Mouse (Mus musculus) cerebellum, adult 18-20 months (tissue): ENCODE data around the gene Fxyd5.

Experiments
- DNase-seq, 2 experiments: peaks; one replicate each; pipeline ENCODE4 v3.0.0; 2021

Gene Fxyd5

DNA sequence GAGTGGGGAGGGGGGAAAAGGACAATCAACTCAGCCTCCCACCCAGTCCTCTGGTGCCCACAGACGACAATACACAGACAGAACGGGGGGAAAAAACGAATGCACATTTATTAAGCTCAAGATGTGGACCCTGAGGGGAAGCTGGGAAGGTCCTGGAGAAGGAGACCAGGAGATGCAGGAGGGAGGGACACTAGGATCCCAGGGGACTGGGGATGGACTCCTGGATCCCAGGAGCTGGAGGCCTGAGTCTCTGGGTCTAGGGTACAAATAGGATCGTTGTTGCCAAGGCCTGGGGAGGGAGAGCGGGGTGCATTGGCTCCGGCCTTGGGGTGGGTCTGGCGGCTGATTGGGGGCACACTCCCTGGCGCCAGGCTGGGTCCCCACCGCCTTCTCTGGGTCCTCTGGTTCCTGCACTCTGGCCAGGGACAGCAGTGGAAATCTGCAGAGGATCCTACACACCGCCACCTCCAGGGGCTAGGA lies at the start of gene Fxyd5:
TSS of gene Fxyd5 (minus strand) at position 51 of the 480 bp plus-strand sequence.
- DNase-seq, result no peak

DNA sequence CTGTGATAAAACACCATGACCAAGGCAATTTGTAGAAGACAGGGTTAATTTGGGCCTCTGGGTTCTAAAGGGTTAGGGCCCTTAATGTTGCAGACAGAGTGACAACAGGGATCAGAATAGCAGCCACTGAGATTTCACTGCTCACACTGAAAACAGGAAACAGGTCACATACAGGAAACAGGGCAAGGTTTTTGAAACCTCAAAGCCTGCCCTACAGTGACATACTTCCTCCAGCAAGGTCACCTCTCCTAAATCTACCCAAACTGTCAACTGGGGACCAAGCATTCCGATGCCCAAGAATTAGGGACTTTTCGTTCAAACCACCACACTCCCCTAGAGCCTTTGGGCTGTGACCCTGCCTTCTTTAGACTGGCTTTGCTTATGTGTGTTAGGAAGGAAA lies 47.4 kb upstream of the Fxyd5 start:
- DNase-seq, result no peak

DNA sequence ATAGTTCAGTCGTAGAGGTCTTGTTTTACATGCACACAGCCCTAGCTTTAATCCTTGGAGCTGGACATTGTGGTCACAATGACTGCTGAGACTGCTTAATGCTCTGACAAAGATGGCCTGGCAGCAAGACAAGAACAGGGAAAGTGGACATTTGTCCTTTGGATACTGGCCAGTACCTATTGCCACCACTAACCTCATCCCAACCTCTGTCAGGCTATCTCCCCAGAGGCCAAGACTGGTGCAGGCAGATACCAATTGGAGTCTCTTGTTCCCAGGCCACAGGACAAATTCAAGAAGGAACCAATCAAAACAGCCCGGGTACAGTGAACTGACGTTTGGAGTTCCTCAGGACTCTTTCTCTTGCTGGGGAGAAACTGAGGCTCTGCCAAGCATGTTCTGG lies 45.9 kb upstream of the Fxyd5 start:
- no peak for DNase-seq

DNA sequence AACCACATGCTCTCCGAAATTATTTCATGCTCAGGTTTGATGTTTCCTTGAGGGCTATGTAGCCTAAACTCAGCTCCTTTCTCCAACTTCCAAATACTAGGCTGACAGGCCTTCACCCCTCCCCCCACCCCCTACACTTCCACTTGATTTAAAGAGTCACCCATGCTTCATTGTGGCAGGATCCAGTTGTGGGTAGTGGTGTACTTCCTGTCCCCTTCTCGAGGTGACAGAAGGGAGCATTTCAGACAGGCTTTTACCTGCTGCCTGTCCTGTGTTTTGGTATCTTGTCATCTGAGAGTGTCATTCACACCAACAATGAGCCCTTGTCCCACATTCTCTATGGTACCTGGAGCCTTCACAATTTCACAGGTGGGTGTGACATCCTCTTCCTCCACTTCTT lies 45.0 kb upstream of the Fxyd5 start:
- no peak for DNase-seq

DNA sequence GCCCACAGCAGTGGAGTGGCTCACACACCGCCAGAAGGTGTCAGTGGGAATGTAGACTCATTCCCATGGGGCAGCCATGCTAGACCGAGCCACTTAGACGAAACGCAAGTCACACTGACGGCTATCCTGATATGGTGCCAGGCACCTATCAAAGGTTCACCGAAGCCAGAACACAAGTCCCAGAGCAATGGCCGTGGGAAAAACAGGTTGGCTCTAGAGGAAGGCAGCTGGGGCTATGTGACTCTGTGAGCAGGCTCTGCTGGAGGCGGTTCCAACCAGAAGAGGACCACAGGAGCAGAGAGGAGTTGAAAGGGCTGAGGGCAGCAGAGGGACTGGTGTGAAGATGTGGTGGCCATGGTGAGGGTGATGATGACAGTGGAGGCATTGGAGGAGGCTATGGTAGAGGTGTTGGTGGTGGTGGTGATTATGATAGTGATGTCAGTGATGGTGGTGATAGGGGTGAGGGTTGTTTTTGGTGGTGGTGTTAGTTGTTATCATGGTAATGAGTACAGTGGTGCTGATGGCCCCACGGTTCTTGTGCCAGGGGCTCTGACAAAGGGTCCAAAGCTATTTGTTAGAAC lies 44.0 kb upstream of the Fxyd5 start:
- DNase-seq, result no peak

DNA sequence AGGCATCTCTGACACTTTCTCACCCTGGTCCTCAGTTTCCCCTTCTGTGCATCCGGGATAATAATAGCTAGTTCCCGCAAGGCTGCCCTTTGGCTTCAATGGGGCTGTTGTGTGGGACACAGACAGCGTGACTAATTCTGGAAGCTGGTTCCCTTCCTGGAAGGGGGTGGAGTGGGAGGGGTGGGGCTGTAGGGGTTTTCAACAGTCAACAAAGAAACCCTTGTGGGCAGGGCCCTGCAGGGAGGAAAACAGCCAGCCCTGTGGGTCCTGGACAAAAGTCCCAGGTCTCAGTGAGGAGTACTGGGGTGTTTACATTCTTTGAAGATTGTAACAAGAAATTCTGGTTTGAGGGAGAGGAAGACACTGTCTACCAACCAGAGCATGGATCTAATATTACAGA lies 42.9 kb upstream of the Fxyd5 start:
- DNase-seq, result peak in 1 of 2 experiments; percentile 34

DNA sequence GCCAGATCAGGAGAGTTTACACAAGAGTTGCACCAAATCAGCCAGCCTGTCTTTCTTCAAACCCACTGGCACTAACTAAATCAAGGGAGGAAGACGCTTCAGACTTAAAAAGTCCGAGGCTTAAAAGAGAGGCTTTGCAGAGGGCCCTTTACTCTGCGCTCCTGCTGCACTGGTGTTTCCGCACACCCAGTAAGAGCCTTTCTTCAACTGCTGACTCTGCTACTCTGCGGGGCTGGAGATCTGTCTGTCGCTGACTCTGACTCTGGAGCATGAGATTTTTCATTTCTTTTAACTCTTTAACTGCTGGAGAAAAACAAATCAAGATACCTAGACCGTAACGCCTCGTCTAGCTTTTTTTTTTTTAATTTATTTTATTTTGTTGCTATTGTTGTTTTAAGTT lies 41.9 kb upstream of the Fxyd5 start:
- DNase-seq, result no peak

DNA sequence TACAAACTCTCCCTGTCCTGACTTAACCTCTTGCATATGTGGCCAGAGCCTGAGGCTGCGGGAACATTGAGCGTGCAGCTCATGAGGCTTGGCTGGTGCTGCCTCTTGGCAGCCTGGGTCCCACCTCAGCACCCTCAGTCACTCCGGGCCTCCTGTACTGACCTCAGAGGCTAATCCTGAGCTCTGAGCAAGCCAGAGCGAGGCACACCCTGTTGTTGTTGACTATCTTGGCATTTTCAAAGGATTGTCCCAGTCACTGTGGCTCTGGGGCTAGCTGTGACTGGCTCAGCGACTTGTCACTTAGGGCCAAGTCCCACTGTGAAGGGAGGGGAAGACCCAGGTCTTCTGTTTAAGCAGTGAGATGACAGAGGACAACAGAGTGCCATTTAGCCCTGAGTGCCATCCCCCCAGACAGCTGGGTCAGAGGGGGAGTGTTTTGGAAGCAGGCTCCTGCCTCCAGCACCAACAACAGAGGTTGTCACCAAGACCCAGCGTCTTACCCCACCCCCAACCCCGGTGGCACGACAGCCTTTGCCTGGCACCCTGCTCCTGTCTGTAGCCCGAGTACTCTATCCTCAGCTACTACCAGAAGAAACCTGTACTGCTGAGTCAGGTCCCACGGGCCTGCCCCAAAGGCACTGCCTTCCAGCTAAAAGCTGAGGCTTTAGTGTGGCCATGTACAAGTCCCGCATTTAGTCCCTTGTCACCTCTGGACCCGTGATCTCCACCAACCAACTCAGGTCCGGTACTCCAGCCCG lies 40.7 kb upstream of the Fxyd5 start:
- DNase-seq, result peak; percentile 49 to 60

DNA sequence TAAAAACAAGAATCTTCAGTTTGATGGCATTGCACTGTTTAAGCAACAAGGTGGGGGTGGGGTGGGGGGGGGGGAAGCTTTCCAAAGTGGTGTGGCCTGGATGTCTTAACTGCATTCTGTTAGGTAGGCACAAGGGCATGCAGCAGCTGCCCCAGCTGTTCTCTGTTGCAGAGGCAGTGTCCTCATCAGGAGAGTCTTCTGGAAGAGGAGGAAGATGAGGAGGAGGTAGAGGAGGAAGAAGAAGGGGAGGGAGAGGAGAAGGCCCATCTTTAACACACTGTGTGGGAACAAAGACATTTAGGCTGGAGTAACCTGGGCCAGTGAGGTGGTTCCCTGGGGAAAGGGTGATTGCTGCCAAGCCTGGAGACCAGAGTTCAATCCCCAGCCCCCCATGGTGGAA lies 39.8 kb upstream of the Fxyd5 start:
- no peak for DNase-seq

DNA sequence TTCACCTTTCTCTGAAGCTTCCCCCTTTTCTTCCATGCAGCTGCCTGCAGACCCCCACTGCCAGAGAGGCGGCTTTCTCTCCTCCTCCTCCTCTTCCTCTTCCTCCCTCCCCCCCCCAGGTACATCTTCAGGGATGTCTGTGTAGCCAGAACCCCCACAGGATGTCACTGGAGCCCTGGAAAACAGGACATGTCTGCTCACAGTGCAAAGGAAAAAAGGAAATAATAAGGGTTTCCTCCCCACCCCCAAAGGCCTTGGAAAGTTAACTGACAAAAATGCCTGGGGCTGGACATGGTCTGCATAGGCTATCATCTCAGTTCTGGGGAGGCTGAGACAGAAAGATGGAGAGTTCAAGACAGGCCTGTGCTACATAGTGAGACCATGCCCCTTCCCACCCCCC lies 38.8 kb upstream of the Fxyd5 start:
- peak; percentile 36 to 62 for DNase-seq

DNA sequence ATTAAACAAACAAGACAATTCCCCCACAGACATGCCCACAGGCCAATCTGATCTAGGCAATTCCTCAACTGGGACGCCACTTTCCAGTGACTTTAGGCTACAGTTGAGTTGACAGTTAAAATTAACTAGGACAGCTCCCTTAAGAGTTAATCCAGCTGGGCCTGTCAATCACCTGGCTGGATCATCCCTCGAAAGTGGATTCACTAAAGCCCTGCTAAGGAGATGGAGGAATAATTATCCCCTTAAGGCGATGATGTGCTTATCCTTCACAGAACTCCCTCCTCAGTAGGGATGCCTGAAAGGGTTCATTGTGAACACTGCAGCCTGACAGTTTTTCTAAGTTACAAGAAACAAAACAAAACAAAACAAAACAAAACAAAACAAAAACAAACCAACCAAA lies 38.3 kb upstream of the Fxyd5 start:
- DNase-seq, result no peak

DNA sequence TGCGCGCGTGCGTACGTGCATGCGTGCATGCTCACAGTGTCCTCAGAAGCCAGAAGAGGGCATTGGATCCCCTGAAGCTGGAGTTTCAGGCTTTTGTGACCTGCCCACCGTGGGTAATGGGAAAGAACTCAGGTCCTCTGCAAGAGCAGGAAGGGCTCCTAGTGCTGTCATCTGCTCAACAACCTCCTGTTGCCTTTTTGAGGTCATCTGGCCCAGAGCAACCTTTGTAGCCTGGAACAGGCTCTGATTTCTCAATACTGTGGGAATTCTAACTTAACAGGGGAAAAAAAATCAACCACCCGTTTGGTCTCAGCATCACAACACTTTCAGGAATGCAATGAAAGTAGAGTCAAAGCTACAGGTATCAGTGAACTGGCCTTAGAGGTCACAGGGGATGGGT lies 37.4 kb upstream of the Fxyd5 start:
- no peak for DNase-seq

DNA sequence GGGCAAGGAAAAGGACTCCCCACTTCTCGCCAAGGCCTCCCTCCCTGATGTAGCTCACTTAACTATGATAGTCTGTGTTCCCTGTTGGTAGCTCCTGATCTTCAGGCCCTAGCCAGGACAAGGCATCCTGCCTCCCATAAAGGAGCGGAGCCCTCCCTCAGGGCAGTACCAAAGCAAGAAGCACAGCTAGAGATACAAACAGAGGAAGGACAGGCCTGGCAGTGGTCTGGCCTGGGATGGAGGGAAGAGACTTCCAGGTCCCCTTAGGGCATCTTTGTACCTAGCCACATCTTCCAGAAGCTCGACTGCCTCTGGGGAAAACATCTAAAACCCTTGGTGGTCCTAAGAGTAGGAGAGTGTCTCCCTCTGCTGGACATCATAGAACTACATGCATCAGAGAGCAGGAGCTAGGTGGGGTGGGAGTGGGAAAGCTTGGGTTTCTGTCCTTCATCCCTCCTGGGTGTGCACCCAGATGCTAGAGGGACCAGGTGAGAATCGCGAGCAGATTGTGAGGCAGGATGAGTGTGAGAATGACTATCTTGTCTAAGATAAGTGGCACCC lies 35.7 kb upstream of the Fxyd5 start:
- DNase-seq, result peak; percentile 39 to 43

DNA sequence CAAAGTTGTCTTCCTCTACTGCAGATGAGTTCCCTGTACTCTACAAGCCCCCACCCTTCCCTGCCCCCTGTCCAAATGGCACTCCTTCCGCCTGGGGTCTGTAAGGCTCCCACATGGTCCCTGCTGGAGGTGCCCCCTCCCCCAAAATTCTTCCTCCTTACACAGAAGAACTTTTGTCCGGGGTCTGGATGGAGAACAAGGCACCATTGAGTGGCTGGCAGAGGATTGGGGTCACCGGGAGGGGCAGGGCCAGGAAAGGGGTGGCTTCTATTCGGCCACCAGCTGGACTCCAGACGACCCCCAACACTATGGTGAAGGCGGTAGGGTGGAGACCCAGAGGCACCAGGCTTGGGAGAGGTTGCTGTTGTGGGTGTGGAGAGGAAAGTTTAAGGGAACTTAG lies 35.2 kb upstream of the Fxyd5 start:
- DNase-seq, result peak in 1 of 2 experiments; percentile 39

DNA sequence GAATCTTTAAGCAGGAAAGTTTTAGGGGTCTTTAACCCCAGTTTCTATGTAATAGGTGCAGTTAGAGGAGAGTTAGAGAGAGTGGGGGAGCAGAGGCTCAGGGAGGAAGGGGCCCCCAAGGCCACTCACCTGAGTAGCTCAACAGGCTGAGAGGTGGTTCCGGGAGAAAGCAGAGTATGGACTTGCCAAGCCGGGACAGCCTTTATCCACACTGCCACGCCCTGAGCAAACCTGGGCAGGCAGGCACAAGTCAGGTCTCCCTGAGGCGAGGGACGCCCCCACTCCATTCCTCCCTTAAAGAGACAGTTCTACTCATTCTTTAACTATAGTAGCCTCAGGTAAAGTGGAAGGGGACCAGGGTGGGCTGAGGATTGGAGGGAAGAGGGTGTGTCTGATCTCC lies 34.2 kb upstream of the Fxyd5 start, which contains the start of gene Fxyd3:
TSS of gene Fxyd3 (minus strand) at position 213 of the 400 bp plus-strand sequence.
- DNase-seq, result no peak

DNA sequence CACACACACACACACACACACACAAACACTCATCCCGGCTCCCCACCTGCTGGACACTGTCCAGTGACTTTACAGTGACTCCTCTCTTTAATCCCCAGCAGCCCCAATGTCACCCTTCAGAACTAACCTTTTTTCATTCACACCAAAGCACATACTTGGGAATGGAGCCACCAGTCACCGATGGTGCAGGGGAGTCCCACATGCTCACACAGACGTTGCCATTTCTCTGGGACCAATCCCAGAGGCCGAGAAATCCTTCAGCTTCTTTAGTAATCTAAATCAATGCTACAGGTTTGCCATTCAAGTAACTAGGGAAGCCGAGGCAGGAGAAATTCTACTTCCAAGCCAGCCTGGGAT lies 32.4 kb upstream of the Fxyd5 start:
- DNase-seq, result no peak

DNA sequence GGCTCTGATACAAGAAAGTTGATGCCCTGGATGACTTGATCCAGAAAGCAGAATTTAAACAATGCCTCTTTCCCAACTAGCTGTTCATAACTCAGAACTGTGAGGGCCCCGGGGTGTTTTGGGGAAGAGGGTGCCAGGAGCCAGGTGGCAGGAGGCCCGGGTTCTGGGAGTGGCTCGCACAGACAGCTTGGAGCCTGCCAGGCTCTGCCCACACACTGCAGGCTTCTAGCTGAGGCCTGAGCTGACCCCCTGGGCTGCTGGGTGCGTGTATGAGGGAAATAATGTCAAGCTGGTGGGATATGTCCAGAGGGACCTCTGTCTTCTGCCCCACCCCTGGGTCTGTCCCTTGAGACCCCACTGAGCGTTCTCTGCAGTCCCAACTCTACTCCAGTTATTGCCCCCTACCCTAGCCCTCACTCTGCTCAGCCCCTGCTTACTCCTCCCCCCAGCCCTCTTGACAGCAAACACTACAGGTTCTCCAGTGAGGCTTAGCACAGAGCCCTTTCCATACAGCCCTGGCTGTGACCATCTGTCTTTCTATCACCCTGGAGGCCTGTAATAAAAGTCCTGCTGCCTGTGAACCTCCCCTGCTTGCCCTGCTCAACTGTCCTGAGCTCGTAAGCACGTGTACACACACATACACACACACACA lies 31.9 kb upstream of the Fxyd5 start:
- DNase-seq, result peak; percentile 38 to 40

DNA sequence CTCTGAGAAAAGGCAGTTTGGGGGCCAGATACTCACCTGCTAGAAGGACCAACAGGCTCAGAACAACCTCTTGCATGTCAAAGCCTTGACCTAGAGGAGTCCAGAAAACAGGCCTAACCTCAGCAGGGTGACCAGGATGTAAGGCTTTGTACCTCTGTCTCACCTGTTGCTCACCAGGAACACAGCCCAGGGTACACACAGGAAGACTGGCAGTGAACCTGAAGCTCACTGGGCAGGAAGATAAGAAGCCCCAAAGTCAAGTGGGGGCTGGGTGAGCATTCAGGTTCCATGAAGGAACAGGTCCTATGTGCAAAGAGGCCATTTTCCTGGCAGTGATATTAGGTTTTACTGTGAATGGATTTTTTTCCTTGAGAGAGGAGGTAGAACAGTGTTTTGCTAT lies 31.3 kb upstream of the Fxyd5 start:
- no peak for DNase-seq

DNA sequence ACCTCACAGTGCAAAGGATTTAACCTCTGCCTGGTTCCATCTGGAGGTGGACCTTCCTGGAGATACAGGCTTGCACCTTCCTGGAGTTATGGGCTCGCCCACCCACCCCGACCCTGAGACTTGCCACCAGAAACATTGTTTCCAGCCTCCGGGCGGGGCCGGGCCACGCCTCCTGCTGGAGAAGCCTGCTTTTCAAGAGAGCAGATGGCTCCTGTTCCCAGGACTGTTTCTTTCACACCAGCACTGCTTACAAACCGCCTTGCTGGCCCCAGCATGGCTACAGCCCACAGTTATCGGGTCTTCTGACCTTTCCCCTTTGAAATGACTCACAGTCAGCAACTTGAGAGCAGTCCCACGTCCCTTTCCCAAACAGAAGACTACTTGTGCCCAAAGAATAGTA lies 30.0 kb upstream of the Fxyd5 start:
- peak; percentile 40 to 45 for DNase-seq

DNA sequence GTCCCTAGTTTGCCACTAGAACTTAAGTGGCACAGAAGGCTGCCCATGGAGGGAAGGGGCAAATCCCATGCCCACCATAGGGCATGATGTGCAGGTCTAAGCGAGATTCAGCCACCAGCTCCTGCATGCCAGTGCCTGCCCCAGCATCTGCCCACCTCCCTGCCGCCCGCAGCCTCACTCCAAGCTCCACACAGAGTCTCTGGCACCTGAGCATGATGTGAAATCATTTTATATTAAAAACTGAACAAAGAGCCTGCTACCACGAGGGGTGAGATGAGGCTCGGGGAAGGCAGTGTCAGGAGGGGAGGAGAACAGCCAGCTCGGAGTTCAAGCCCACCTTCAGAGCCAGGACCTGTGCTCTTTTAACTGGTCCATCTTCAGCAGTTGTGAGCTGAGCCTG lies 28.0 kb upstream of the Fxyd5 start:
- peak in 1 of 2 experiments; percentile 37 for DNase-seq

DNA sequence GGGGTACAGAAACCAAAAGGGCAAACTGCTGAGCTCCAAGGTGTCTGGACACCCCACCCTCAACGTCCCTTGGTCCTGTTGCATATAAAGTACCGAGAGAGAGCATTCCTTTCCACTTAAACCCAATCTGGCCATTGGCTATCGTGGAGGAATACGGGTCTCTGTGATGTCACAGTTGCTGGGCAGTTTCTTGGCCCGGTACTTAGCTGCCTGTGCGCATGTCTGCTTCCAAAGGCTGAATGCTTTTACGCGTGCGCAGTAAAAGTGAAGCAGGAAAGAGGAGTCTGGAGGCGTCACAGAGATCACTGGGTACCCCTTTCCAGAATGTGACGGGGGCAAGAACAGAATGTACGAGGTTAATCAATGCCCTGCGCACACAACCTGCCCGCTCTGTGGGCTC lies 27.2 kb upstream of the Fxyd5 start:
- DNase-seq, result peak in 1 of 2 experiments; percentile 61

DNA sequence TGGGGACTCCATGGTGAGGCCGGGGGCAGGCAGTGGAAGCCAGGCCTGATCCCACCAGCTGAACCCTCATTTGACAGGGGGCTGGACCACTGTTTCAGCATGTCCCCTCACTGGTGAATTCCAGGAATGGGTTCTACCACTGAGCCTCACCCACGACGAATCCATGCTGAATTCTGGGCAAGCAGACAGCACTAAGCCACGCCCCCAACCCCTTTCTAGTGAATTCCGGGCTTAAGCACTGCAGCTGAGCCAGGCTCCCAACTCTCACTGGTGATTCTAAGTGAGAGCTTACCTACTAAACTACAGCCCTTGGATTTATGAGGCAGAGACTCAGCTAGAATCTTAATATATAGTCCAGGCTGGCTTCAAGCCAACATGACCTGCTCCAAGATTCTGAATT lies 25.6 kb upstream of the Fxyd5 start:
- DNase-seq, result no peak

DNA sequence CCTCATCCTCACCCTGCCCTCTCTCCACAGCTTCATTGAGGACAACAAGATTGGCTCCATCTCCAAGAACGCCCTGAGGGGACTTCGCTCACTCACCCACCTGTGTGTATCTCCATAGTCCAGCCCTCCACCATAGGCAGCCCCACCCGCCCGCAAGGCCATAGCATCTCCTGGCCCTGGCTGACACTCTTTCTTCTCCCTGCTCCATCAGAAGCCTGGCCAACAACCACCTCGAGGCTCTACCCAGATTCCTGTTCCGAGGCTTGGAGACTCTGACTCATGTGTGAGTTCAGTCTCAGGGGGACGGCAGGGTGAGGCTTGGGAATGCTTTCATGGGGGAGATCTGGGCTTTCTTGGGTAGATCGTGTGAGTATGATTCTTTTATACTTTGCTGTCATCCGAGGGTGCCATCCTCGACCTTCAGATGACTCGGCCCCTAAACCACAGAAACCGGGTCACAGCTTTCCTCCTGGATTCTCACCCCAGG lies 20.8 kb upstream of the Fxyd5 start:
- DNase-seq, result no peak

DNA sequence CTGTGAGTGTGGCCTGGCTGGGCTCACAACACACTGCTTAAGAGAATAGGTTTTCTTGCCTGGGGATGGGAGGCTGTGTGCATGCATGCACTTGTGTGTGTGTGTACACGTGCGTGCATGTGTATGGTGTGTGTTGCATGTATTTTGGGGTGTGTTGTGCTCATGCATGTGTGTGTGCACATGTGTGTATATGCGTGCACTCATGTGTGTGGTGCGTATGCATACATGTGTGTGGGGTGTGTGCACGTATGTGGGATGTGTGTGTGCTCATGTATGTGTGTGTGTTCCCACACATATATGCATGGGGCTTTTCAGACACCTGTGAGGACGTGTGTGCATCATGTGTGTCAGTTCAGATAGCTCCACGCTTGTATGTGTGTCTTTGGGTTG lies 18.3 kb upstream of the Fxyd5 start:
- DNase-seq, result no peak
